Mouse (Mus musculus): Measurements from ENCODE around the gene Fam117b.
A peak's percentile ranks its signal among the peaks of the same experiment; 100 is the strongest.

Fam117b gene

GRCm38 (mm10) chr1:59912413-59913157 lies at the start of gene Fam117b:
Gene Fam117b (plus strand): TSS chr1:59913006.
- DNase-seq (ENCODE audit: extremely low spot score), result peak; percentile 97

GRCm38 (mm10) chr1:59868041-59868440 lies 44.8 kb upstream of the Fam117b start:
- DNase-seq (ENCODE audit: extremely low spot score), result no peak

GRCm38 (mm10) chr1:59874023-59874422 lies 38.8 kb upstream of the Fam117b start:
- DNase-seq (ENCODE audit: extremely low spot score), result no peak

GRCm38 (mm10) chr1:59878098-59878497 lies 34.7 kb upstream of the Fam117b start:
- no peak for DNase-seq (ENCODE audit: extremely low spot score)

DNA sequence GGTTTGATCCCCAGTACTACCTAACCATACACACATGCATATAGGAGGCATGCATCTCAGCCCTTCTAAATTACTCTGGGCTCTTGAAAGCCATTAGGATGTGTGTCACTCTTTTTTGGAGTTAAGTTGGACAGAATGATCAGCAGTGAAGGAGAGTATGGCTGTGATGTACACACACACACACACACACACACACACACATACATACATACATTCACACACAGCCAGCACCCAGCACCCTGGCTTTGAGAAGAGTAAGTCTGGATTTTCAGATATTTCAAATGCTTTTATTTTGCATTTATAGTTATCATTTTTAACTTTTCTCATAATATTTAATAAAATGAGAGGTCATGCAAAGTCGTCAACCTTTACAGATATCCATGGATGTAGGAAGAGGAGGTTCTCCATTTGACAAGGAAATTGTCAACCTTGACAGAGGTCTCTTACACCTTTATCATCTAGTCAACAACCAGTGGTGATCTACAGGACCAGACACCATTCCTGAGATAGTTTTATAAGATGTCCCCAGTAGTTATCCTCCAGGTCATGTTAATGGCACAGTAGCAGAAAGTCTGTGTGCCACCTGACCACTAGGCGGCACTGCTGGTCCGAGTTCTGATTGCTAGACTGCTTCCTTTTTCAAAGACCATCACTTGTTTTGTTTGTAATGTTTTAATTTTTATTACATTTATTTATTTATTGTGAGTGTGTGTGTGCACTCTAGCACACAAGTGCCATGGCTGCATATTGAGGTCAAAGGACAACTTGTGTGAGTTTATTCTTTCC lies 29.3 kb upstream of the Fam117b start:
- peak; percentile 66 for DNase-seq (ENCODE audit: extremely low spot score)

DNA sequence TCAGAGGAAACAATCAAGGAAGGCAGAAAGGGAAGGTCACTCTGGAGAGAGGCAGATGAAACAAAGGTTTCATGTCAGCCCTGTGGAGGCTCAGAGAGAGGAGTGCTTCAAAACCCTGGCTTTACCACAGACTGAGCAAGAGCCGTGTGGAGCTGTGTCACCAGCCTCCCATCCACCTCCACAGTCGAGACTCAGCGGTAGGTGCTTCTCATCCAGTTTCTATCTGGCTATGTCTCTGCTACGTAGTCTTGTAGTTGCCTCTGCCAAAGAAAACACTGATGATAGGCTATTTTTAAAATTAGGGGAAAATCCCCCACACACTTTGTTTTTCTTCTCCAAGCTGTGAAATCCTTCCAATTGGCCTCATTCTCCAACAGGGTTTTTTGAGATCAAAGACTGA lies 25.9 kb upstream of the Fam117b start:
- DNase-seq (ENCODE audit: extremely low spot score), result no peak

GRCm38 (mm10) chr1:59888018-59888417 lies 24.8 kb upstream of the Fam117b start:
- no peak for DNase-seq (ENCODE audit: extremely low spot score)

DNA sequence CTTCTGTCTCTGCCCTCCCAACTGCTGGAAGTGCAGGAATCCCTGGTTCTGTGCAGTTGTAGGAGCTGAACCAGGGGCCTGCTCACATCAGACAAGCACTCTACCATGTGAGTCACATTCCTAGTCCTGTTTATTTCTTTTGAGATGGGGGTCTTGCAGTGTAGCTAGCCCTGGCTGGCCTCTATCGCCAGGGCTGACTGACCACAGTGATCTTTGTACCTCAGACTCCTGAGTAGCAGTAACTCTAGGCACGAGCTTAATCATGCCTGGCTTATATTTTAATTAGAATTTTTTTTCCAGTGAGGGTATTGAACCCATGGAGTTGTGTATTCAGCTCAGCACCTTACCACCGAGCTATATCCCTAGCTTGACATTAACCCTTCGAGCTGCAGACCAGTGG lies 21.6 kb upstream of the Fam117b start:
- no peak for DNase-seq (ENCODE audit: extremely low spot score)

DNA sequence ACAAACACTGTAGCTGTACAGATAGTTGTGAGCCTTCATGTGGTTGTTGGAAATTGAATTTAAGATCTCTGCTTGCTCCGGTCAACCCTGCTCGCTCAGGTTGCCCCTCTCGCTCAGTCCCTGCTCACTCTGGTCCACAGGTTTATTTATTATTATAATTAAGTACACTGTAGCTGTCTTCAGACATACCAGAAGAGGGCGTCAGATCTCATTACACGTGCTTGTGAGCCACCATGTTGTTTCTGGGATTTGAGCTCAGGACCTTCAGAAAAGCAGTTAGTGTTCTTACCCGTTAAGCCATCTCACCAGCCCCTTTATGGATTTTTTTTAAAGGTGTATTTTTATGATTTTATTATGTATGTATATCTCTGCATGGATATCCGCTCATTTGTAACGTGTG lies 20.0 kb upstream of the Fam117b start:
- DNase-seq (ENCODE audit: extremely low spot score), result no peak

DNA sequence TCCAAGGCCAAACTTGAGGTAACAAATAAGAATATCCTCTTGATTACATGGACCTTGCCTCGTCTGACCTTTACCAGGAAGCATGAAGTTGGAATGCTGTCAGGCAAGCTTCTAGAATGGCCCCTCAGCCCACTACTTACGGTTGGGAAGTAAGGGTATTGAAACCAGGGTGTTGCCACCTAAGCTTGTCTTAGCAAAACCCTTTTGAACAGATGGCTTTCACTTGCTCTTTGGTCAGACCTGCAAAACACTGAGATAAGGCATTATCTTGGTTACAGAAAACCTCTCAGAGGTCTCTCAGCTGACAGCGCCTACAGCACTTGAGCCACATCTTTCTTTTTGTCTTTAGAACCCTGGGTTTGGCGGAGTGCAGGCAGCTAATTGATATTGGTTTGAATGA lies 18.8 kb upstream of the Fam117b start:
- DNase-seq (ENCODE audit: extremely low spot score), result no peak

DNA sequence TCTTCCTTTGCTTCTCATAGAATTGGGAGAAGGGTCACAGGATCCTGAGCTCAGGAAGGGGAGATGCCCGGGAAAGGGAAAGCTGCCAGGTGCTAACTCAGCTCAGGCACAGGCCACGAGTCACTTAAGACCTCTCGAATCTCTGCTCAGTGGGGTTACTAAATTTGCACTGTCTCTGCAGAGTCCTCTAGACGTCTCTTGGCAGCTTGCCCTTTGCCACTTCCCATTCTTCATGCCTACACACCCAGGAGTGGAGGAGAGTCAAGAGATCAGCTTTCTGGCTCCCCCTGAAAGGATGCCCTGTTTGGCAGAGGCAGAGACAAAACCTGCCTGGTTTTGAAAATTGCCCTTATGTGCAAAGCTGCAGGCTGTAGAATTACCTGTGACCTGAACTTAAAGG lies 17.4 kb upstream of the Fam117b start:
- DNase-seq (ENCODE audit: extremely low spot score), result no peak

- DNase-seq (ENCODE audit: extremely low spot score), result no peak
Measured at GRCm38 (mm10) chr1:59897147-59897798, 15.5 kb upstream of the Fam117b start.

DNA sequence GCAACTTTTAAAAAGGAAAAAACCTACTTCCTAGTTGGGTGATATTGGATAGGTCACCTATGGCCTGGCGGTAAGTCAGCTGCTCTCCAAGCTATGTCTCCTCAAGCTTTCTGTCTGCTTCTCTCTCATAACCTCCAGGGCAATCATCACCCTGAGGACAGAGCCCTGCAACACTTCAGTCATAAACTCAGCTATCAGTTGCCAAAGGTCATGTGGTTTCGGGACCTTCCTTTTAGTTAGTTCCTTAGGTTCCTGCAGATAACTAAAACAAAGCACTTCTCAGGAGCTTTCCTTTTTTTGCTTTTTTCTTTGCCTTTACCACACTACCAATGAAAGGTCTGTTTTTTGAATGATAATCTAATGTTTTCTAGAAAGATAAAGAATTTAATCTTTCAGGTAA lies 13.1 kb upstream of the Fam117b start:
- no peak for DNase-seq (ENCODE audit: extremely low spot score)

DNA sequence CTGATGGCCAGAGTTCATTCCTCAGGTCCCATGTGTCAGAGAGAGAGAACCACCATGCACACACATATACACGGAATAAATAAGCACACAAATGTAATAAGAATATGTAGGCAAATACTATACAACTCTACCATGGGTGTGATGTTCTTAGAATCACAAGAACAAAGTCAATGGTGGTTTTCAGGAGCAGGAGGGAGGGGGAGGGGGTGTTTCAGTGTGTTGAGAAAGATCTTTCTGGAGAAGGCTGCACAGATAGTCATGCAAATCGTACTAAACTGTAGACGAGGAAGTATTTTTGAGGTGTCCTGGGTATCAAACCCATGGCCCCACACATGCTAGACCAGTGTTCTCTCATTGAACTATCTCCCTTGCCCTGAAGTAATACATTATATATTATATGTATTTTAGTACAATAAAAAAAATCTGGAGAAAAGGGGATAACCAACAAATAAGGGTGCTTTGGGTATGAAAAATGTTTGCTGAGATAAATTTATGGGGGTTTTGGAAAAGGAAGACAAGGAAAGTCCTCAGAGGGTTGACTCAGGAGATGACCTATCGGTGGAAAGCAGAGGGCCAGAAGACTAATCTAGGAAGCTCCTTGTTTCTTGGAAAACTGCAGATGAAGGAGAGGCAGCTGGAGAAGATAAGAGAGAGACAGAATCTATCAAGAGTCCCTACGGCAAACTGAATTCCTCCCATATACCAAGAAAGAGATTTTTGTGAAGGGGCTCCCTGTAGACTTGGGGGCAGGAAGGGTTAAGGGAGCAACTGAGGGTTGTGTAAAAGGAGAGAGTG lies 11.5 kb upstream of the Fam117b start:
- DNase-seq (ENCODE audit: extremely low spot score), result no peak

DNA sequence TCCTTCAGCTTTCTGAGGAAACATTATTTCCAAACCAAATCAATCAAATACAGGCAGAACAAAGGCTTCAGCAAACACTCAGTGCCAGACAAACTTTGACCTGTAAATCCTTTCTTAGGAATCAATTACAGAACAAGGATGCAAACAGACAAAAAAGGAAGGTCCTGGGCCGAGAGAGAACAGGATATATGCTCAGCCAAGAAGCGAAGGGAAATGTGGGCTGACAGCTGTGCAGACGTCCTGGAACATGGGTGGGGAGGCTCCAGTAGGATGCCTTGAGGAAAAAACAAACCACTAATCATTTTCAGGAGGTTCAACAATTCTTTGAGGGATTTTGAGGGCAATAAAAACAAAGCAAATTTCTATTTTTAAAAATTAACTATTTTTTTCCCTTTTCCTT lies 10.2 kb upstream of the Fam117b start:
- no peak for DNase-seq (ENCODE audit: extremely low spot score)

- DNase-seq (ENCODE audit: extremely low spot score), result no peak
Measured at GRCm38 (mm10) chr1:59904630-59905295, 8.0 kb upstream of the Fam117b start.

DNA sequence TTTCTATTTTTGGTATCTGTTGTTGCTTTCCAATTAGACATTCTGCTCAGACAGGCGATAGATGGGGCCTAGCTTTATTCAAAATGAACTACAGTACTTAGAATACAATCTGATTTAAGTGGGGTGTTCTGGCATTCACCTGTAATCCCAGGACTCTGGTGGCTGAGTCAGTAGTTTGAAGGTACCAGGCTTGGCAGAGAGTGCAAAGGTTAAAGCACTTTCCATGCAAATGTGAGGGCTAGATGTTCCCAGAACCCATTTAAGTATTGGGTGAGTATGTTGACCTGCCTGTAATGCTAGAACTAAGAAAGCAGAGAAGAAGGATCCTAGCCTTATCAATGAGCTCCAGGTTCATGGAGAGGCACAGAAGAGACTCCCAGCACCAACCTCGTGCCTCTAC lies 6.9 kb upstream of the Fam117b start:
- DNase-seq (ENCODE audit: extremely low spot score), result no peak

GRCm38 (mm10) chr1:59906819-59907521 lies 5.8 kb upstream of the Fam117b start:
- no peak for DNase-seq (ENCODE audit: extremely low spot score)

DNA sequence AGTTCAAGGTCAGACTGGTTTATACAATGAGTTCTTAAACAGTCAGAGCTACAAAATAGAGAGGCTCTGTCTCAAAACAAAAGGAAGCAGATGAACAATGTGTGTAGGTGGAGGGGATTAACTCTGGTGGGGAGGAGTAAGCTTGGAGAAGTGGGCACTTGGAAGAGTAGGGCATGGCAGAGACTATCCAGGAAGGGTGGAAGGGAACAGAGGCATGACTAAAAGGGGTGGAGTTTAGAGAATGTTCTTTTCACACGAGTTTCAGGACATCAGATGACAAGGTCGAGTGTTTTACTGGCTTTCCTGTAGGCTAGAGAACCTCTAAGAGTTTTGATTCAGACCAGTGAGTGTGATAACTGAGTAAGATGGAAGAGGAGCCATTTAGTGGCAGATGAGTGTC lies 5.1 kb upstream of the Fam117b start:
- DNase-seq (ENCODE audit: extremely low spot score), result no peak

DNA sequence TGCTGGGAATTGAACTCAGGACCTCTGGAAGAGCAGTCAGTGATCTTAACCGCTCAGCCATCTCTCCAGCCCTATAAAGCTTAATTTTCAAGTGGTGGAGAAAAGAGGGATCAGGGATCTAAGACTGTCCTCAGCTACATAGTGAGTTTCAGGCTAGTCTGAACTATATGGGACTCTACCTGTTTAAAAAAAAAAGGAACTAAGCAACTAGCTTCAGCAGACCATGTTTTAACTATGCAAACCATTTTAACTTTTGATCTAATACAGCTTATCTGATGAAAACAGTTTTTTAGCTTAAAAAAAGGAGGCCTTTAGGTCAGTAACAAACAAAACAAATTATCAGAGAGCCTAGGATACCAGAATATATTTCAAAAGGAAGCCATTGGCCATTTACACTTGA lies 1.9 kb upstream of the Fam117b start:
- DNase-seq (ENCODE audit: extremely low spot score), result no peak

Measured in embryo, embryonic 9.5 days (tissue).